Mouse (Mus musculus): ENCODE data around the gene Gm49322.

Gm49322 gene

DNA sequence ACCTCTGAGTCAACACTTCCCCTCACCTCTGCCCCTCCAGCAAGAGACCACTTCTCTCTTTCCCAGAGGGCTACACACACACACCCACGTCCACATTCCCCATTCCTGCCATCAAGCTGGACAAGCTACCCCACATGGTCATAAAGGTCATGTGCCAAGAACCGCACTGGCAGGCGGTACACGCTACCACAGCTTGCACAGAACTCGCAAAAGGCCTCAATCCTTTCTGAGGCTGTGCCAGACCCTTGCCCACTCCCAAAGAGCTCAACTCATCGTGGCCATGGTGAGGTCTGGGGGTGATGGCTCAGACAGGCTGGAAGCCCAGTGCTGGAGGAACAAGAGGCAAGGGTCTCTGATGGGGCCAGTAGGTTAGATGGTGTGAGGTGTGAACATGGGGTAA, 49.0 kb downstream of the Gm49322 start:
- in situ Hi-C loops (cut with MboI), result loop anchor here (5.0 kb wide), 1 partner anchor 47 kb away; the partner anchor contains the start of genes Izumo4 and Mob3a

DNA sequence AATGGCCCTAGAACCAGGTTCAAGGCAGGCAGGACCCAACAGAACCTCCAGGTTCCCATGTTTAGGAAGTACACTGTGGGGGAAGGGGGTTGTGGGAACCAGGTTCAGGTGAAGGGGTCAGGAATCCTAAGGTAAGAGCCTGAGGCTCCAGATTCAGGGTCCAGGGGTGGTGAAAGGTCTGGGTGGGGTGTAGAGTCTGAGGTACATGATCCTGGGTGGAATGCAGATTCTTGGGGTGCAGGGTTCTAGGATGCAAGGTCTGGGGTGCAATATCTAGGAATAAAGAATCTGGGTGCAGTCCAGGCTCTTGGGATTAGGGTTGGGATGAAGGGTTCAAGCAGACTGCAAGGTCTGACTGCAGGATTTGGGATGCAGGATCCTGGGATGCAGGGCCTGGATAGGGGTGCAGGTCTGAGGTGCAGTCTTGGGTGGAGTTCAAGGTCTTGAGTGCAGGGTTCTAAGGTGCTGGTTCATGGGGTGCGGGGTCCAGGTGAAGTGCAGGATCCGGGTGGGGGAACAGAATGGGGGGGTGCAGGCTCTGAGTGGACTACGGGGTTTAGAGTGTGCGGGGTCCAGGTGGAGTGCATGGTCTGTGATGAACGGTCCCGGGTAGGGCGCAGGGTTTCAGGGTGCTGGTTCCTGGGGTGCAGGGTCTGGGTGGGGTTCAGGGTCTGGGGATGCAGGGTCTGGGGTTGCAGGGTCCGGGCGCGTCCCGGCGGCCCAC, 49.7 kb downstream of the Gm49322 start:
- in situ Hi-C loops (cut with MboI), result loop anchor here (5.0 kb wide), 1 partner anchor 47 kb away; the partner anchor contains the start of genes Izumo4 and Mob3a

DNA sequence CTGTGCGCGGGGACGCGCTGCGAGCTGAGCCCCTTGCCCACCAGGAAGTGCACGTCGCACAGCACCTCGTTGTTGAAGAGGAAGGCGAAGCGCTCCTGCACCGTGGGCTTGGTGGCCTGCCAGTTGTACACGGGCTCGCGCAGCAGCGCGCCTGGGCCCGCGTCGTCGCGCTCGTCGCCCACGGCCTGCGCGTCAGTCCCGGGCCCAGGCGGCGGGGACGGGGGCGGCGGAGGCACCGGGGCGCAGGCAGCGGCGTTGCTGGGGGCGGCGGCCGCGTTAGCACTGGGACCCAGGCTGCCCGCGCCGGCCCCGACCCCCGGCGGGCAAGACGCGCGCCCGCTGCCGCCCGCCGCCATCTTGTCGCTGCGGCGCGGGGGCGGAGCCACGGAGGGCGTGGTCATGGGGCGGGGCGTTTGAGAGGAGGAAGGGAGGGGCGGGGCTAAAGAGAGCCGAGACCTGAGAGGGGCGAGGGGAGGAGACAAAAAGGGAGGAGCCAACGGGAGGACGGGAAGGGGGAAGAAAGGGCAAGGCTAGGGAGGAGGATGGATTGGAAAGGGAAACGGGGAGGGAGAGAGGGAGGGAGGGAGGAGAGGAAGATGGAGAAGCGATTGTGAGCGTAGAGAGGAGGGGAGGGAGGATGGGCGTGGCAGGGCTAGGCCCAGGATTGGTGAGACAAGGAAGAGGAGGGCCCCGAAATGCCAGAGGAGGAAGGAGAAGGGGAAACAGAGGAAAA, 50.5 kb downstream of the Gm49322 start:
- in situ Hi-C loops (cut with MboI), result loop anchor here (5.0 kb wide), 1 partner anchor 46 kb away; the partner anchor contains the start of genes Izumo4 and Mob3a

DNA sequence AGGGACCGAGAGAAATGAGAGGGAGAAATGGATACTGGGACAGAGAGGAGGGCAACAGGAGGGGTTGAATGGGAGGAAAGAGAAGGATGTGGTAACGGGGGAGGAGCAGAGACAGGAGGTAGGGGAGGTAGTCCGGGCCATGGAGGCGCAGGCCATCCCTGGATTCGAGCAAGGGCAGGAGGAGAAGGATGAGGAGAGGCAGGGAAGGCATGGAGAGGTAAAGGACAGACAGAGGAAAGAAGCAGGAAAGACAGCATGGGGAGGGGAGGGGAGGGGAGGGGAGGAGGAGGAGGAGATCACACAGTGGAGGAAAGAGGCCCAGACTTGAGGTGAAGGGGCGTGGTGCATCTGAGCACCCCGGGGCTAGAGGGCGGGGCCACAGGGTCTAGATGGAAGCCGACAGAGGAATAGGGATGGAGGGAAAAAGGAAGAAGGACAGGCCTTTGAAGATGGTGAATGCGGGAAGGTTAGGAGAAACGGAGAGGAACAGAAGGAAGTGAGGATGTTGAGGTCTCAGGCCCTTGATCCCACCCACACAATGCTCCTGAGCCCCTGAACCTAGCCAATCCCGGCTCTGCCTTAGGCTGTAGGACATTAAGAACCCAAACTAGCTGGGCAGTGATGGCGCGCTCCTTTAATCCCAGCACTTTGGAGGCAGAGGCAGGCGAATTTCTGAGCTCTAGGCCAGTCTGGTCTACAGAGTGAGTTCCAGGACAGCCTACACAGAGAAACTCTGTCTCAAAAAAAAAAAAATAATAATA, 51.2 kb downstream of the Gm49322 start, which contains the start of gene Btbd2:
Btbd2 (minus strand) TSS at position 209 of the 761 bp plus-strand sequence.
- in situ Hi-C loops (cut with MboI), result loop anchor here (5.0 kb wide), 1 partner anchor 45 kb away; the partner anchor contains the start of genes Izumo4 and Mob3a

DNA sequence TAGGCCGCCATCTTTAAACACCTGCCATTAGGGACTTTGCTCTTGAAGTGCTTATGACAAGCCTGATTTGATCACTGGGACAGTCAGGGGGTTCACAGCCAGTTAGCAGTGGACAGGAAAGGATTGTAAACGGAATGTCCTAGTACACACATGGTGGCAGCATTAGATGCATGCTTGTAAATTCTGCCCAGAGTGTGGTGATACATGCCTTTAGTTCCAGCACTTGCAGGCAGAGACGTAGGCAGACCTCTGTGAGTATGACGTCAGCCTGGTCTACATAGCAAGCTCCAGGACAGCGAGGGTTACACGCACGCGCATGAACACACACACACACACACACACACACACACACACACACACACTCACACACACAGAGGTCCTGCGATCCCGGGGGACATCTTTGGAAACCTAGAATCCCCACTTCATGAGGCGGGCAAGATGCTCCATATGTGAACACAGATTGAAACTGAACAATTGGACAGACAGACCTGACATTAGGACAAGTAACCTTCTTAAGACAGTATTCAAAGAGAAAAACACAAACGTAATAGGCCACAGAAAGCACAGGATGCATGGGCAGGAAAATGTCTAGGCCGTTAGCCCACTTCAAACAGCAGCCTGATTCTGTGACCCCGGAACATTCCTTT, 52.5 kb downstream of the Gm49322 start:
- in situ Hi-C loops (cut with MboI), result loop anchor here (5.0 kb wide), 1 partner anchor 44 kb away; the partner anchor contains the start of genes Izumo4 and Mob3a

DNA sequence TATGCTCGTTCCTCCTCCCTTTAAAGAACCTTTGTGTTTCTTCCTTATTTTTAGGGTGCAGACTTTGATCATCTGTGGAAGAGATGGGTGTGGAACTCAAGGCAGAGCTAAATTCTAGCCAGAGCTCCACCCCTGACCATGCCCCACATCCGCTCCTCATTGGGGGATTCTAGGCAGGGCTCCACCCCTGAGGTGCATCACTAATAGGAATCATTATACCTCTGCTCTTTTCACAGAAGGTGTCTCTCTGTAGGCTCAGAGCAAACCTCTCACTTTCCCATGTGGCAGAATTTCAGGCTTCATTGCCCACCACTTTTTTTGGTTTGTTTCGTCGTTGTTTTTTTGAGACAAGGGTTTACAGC, 53.0 kb downstream of the Gm49322 start:
- in situ Hi-C loops (cut with MboI), result loop anchor here (5.0 kb wide), 1 partner anchor 43 kb away; the partner anchor contains the start of genes Izumo4 and Mob3a

DNA sequence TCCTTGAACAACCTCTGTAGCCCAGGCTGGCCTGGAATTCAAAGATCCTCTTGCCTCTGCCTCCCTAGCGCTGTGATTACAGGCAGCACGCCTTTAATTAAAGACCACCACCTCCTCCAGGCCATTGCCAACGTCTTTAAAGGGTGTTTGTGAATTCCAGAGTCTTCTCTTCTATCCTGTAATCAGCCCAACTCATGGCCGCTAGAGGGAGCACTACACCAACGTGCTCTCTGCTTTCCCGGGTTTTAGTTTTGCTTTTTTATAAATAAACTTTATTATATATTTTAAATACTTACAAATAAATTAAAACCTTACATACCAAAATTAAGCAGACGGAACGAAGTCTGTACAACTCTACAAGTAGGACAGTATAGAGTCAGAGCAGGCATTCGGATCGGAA, 53.4 kb downstream of the Gm49322 start:
- in situ Hi-C loops (cut with MboI), result loop anchor here (5.0 kb wide), 1 partner anchor 43 kb away; the partner anchor contains the start of genes Izumo4 and Mob3a

DNA sequence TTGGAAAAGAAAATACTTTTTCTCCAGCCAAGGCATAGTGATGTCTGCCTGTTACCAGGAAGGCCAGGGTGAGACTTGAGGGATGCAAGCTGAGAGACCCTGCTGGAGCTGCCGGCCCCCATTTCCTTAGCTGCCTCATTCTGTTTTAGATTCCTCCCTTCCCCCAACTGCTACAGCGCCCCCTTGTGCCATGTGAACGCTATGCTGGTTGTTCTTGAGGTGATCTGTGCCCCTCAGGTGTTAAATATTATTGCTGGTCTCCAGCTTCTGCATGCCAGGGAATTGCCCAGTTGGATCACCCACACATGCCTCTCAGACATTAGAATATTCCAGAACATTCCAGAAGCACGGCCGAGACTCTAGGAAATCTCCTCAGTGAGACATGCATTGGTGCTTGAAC, 55.3 kb downstream of the Gm49322 start:
- in situ Hi-C loops (cut with MboI), result no loop called here

DNA sequence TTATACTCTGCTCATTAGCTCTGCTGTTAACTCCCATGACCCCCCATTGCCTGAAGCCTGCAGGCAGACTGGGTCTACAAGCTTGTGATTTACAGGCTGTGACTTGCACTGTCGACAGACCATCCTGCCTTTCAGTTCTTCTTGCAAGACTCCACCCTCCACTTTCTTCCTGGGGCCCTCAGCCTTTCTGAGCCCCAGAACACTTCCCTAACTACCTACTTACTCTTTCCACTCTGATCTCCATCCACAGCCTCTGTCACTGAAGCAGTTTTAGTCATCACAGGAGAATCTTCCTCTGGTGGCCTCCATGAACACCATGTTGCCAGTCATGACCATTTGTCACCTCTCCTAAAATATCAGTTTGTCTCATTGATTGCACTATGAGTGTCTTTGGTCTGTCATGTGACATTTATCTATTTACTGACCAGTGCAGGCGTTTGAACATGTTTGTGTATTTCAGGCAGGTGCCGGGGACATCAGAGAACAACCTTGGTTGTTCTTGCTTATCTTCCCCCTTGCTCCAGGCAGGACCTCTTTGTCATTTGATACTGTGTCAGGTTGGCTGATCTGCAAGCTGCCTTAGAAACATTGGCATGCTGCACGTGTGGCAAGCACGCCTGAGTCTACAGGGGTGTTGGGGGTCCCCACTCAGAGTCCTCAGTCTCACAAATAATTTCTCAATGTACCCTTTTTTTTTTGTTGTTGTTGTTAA, 57.8 kb downstream of the Gm49322 start:
- in situ Hi-C loops (cut with MboI), result no loop called here

DNA sequence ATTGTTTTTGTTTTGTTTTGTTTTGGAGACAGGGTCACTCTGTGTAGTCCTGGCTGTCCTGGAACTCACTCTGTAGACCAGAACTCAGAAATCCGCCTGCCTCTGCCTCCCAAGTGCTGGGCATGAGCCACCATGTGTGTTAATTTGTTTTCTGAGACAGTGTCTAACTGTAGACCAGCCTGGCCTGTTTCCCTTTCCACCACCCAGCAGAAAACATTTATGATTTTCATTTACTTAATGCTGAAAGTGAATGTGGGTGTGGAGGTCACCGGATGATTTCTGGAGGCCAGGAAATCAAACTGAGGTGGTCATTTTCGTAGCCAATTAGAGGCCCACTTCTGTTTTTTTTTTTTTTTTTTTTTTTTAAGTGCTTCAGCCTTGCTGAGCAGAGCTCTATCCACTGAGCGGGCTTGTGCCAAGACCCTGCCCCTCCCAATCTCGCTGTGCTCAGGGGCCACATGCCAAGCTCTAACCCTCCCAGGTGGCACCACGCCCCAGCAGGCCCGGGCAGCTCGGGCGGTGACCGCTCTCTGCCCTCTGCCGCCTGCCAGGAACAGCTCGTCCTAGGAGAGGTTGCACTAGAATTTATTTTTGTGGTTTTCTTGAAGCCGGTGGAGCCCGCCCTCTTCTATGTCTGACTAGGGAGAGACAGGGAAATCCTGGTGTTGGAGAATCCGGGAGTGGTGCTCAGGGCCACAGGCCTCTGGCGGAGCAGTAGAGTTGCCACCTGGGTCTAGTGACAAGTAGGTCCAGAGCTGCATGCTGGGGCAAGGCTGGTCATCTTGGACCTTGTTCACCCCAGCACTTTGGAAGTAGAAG, 58.6 kb downstream of the Gm49322 start:
- in situ Hi-C loops (cut with MboI), result no loop called here

DNA sequence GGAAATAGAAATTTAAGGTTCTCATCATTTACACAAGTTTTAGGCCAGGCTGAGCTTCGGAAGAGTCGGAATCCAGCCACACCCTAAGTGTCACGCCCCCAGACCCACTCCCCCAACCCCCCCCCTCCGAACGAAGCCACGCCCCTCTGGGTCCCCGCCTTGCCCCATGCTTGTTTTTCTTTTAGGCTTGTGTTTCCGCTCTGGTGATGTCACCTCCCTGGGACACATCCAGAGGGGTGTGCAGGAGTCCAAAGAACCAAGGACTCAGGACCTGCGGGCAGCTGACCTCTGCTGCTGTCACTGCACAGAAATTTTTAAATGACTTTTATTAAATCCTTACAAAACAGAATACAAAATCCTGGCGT, 59.2 kb downstream of the Gm49322 start:
- in situ Hi-C loops (cut with MboI), result no loop called here
